Mouse (Mus musculus): Measurements from ENCODE around the gene Etv5. TPM values are rescaled to one million over a fixed set of nuclear protein-coding genes. Genes with fewer than 3 reads are reported as not detected.
"Not testable (repeated sequence)": the region's sequence is repeated elsewhere in the genome, so short reads cannot be mapped to it uniquely, and the experiment has no call there.

Gene Etv5
- polyA plus RNA-seq, 1 experiment from 2014 or later: 27.5 TPM

- 63% methylated on average over 13 of the region's 13 CpGs for WGBS
- Histone ChIP-seq H3K9me3 (no peaks in the 10 kb centered on the region), H3K36me3 (peaks cover 40% of the 10 kb centered on the region), H3K4me1 (peaks cover 19% of the 10 kb centered on the region), H3K4me2 (no peak overlapping the region), H3K4me3 (no peak overlapping the region), H3K27ac (0 out of 2 replicates have a peak overlapping the region, but pooled peaks have one; percentile 27), H3K9ac (no peak overlapping the region), H3K27me3 (no peaks in the 10 kb centered on the region)
- ATAC-seq (ENCODE audit: insufficient number of reproducible peaks, low FRiP score, low TSS enrichment, low read depth): no peak
These were observed 50.2 kb downstream of the Etv5 start for GRCm38 (mm10) chr16:22389146-22389911.

- no peak for ATAC-seq (ENCODE audit: insufficient number of reproducible peaks, low FRiP score, low TSS enrichment, low read depth)
- H3K27me3 ChIP-seq: no peaks in the 10 kb centered on the region
- H3K9ac ChIP-seq: no peak overlapping the region
- H3K4me2 ChIP-seq: no peak overlapping the region
- H3K4me1 ChIP-seq: peaks cover 19% of the 10 kb centered on the region
- H3K4me3 ChIP-seq: no peak overlapping the region
- H3K9me3 ChIP-seq: no peaks in the 10 kb centered on the region
- no peak overlapping the region for H3K27ac ChIP-seq
- peaks cover 43% of the 10 kb centered on the region for H3K36me3 ChIP-seq
- WGBS: 85% methylated on average over 6 of the region's 6 CpGs
These were observed 51.8 kb downstream of the Etv5 start for GRCm38 (mm10) chr16:22387731-22388130.

- not testable (repeated sequence) for H3K27ac ChIP-seq; H3K9me3 ChIP-seq; H3K4me2 ChIP-seq; H3K4me3 ChIP-seq; H3K4me1 ChIP-seq; H3K9ac ChIP-seq; H3K27me3 ChIP-seq; ATAC-seq (ENCODE audit: insufficient number of reproducible peaks, low FRiP score, low TSS enrichment, low read depth)
- 90% methylated on average over 6 of the region's 7 CpGs for WGBS
- H3K36me3 ChIP-seq: peaks cover 32% of the 10 kb centered on the region
These were observed 57.5 kb downstream of the Etv5 start for GRCm38 (mm10) chr16:22382018-22382417.

- Histone ChIP-seq H3K27me3 (no peaks in the 10 kb centered on the region), H3K4me2 (no peak overlapping the region), H3K36me3 (peaks cover 22% of the 10 kb centered on the region), H3K4me1 (no peaks in the 10 kb centered on the region; the same call in 1 of the 2 replicates), H3K9me3 (no peaks in the 10 kb centered on the region), H3K27ac (no peak overlapping the region), H3K9ac (no peak overlapping the region), H3K4me3 (no peak overlapping the region)
- no peak for ATAC-seq (ENCODE audit: insufficient number of reproducible peaks, low FRiP score, low TSS enrichment, low read depth)
- 79% methylated on average over 8 of the region's 8 CpGs for WGBS
These were observed 58.5 kb downstream of the Etv5 start for GRCm38 (mm10) chr16:22380981-22381380.

- H3K9ac ChIP-seq: no peak overlapping the region
- H3K27ac ChIP-seq: no peak overlapping the region
- H3K9me3 ChIP-seq: no peaks in the 10 kb centered on the region
- no peak overlapping the region for H3K4me3 ChIP-seq
- no peaks in the 10 kb centered on the region; the same call in 1 of the 2 replicates for H3K4me1 ChIP-seq
- 70% methylated on average over 8 of the region's 8 CpGs for WGBS
- ATAC-seq (ENCODE audit: insufficient number of reproducible peaks, low FRiP score, low TSS enrichment, low read depth): no peak
- no peak overlapping the region for H3K4me2 ChIP-seq
- H3K27me3 ChIP-seq: no peaks in the 10 kb centered on the region
- H3K36me3 ChIP-seq: peaks cover 13% of the 10 kb centered on the region
These were observed 59.5 kb downstream of the Etv5 start for GRCm38 (mm10) chr16:22379986-22380385.

GRCm38 (mm10) chr16:22379342-22379741 is 60.2 kb downstream of the Etv5 start:
- H3K9me3 ChIP-seq: no peaks in the 10 kb centered on the region
- H3K27me3 ChIP-seq: no peaks in the 10 kb centered on the region
- H3K4me1 ChIP-seq: no peaks in the 10 kb centered on the region; the same call in 1 of the 2 replicates
- no peak overlapping the region for H3K4me3 ChIP-seq
- WGBS: 84% methylated on average over 4 of the region's 4 CpGs
- H3K36me3 ChIP-seq: peaks cover 7% of the 10 kb centered on the region; the same call in 1 of the 2 replicates
- no peak for ATAC-seq (ENCODE audit: insufficient number of reproducible peaks, low FRiP score, low TSS enrichment, low read depth)
- H3K27ac ChIP-seq: no peak overlapping the region
- no peak overlapping the region for H3K4me2 ChIP-seq
- H3K9ac ChIP-seq: no peak overlapping the region

GRCm38 (mm10) chr16:22377714-22378113 is 61.8 kb downstream of the Etv5 start:
- Histone ChIP-seq H3K9ac (no peak overlapping the region), H3K4me2 (no peak overlapping the region), H3K27ac (no peak overlapping the region), H3K4me3 (no peak overlapping the region), H3K4me1 (no peaks in the 10 kb centered on the region; the same call in 1 of the 2 replicates), H3K27me3 (no peaks in the 10 kb centered on the region), H3K36me3 (no peaks in the 10 kb centered on the region), H3K9me3 (no peaks in the 10 kb centered on the region)
- ATAC-seq (ENCODE audit: insufficient number of reproducible peaks, low FRiP score, low TSS enrichment, low read depth): no peak
- WGBS: 45% methylated on average over 3 of the region's 3 CpGs

GRCm38 (mm10) chr16:22374898-22375297 is 64.6 kb downstream of the Etv5 start:
- H3K36me3 ChIP-seq: no peaks in the 10 kb centered on the region
- H3K4me1 ChIP-seq: no peaks in the 10 kb centered on the region; the same call in 1 of the 2 replicates
- no peak overlapping the region for H3K4me3 ChIP-seq
- no peaks in the 10 kb centered on the region for H3K9me3 ChIP-seq
- no peak overlapping the region for H3K4me2 ChIP-seq
- no peak overlapping the region for H3K9ac ChIP-seq
- WGBS: 81% methylated on average over 2 of the region's 2 CpGs
- H3K27ac ChIP-seq: no peak overlapping the region
- no peaks in the 10 kb centered on the region for H3K27me3 ChIP-seq
- no peak for ATAC-seq (ENCODE audit: insufficient number of reproducible peaks, low FRiP score, low TSS enrichment, low read depth)

- Histone ChIP-seq H3K27me3 (no peaks in the 10 kb centered on the region), H3K4me3 (no peak overlapping the region), H3K27ac (no peak overlapping the region), H3K36me3 (no peaks in the 10 kb centered on the region), H3K4me1 (no peaks in the 10 kb centered on the region), H3K9ac (no peak overlapping the region), H3K4me2 (no peak overlapping the region), H3K9me3 (no peaks in the 10 kb centered on the region)
- ATAC-seq (ENCODE audit: insufficient number of reproducible peaks, low FRiP score, low TSS enrichment, low read depth): no peak
- 22% methylated on average over 10 of the region's 10 CpGs for WGBS
These were observed 66.8 kb downstream of the Etv5 start for GRCm38 (mm10) chr16:22372701-22373124.

- Histone ChIP-seq H3K4me2 (no peak overlapping the region), H3K4me1 (no peaks in the 10 kb centered on the region), H3K9ac (no peak overlapping the region), H3K4me3 (no peak overlapping the region), H3K27me3 (no peaks in the 10 kb centered on the region), H3K9me3 (no peaks in the 10 kb centered on the region), H3K27ac (no peak overlapping the region), H3K36me3 (no peaks in the 10 kb centered on the region)
- ATAC-seq (ENCODE audit: insufficient number of reproducible peaks, low FRiP score, low TSS enrichment, low read depth): no peak
- 62% methylated on average over 1 of the region's 1 CpGs for WGBS
These were observed 67.3 kb downstream of the Etv5 start for GRCm38 (mm10) chr16:22372225-22372624.

GRCm38 (mm10) chr16:22367099-22367498 is 72.4 kb downstream of the Etv5 start:
- Histone ChIP-seq H3K4me3 (no peak overlapping the region), H3K4me1 (no peaks in the 10 kb centered on the region), H3K27me3 (no peaks in the 10 kb centered on the region), H3K36me3 (no peaks in the 10 kb centered on the region), H3K27ac (no peak overlapping the region), H3K9me3 (no peaks in the 10 kb centered on the region), H3K9ac (no peak overlapping the region), H3K4me2 (no peak overlapping the region)
- no peak for ATAC-seq (ENCODE audit: insufficient number of reproducible peaks, low FRiP score, low TSS enrichment, low read depth)
- WGBS: 90% methylated on average over 7 of the region's 7 CpGs

- WGBS: 60% methylated on average over 7 of the region's 7 CpGs
- H3K4me2 ChIP-seq: no peak overlapping the region
- ATAC-seq (ENCODE audit: insufficient number of reproducible peaks, low FRiP score, low TSS enrichment, low read depth): no peak
- no peaks in the 10 kb centered on the region for H3K4me1 ChIP-seq
- no peak overlapping the region for H3K9ac ChIP-seq
- no peak overlapping the region for H3K4me3 ChIP-seq
- no peaks in the 10 kb centered on the region for H3K9me3 ChIP-seq
- H3K36me3 ChIP-seq: no peaks in the 10 kb centered on the region
- no peaks in the 10 kb centered on the region for H3K27me3 ChIP-seq
- H3K27ac ChIP-seq: no peak overlapping the region
These were observed 73.5 kb downstream of the Etv5 start for GRCm38 (mm10) chr16:22366040-22366439.
